Mouse (Mus musculus) thymus, adult 2 months (tissue): ENCODE measurements around the gene Sprr2b. TPM values are rescaled to one million over a fixed set of nuclear protein-coding genes. Genes with fewer than 3 reads are reported as not detected.
"Not testable (repeated sequence)": the region's sequence is repeated elsewhere in the genome, so short reads cannot be mapped to it uniquely, and the experiment has no call there.

Experiments used
- DNase-seq: peaks from one replicate; pipeline ENCODE4 v3.0.0; 2021
- H3K27ac ChIP-seq: fragments of 200-500 bp; 2 replicates; pipeline ENCODE4 v1.5.1; 2012; ENCODE audit warnings: low read length, control low read depth; ENCODE audit not compliant: control insufficient read depth, insufficient read depth
- H3K27me3 ChIP-seq: fragments of 200-500 bp; 2 replicates; pipeline ENCODE4 v1.6.1; 2012; ENCODE audit warnings: mild to moderate bottlenecking, low read length, moderate library complexity, mixed read lengths; ENCODE audit not compliant: control insufficient read depth, insufficient read depth
- H3K36me3 ChIP-seq: fragments of 200-500 bp; 2 replicates; pipeline ENCODE4 v1.6.1; 2012; ENCODE audit warnings: mild to moderate bottlenecking, low read length, moderate library complexity; ENCODE audit not compliant: control insufficient read depth, insufficient read depth
- H3K4me1 ChIP-seq: fragments of 200-500 bp; replicated peaks from 2 replicates; pipeline ENCODE4 v1.6.1; 2012; ENCODE audit warnings: low read length; ENCODE audit not compliant: control insufficient read depth, insufficient read depth
- H3K4me3 ChIP-seq: fragments of 200-500 bp; 2 replicates; pipeline ENCODE4 v1.5.1; 2012; ENCODE audit warnings: mild to moderate bottlenecking, low read length, control low read depth, moderate library complexity; ENCODE audit not compliant: control insufficient read depth, insufficient read depth
- CTCF ChIP-seq: fragments of 200-500 bp; IDR thresholded peaks from 2 replicates; pipeline ENCODE4 v1.5.1; 2012; ENCODE audit warnings: mild to moderate bottlenecking, control low read depth, low read length, moderate library complexity, borderline replicate concordance; ENCODE audit not compliant: control insufficient read depth, poor library complexity, insufficient read depth; ENCODE audit errors: extremely low read depth
- POLR2A ChIP-seq: fragments of 200-500 bp; IDR thresholded peaks from 2 replicates; pipeline ENCODE4 v1.6.1; 2012; ENCODE audit warnings: mild to moderate bottlenecking, low read length, control low read depth, moderate library complexity; ENCODE audit not compliant: control insufficient read depth, poor library complexity, insufficient read depth; ENCODE audit errors: extremely low read depth
- WGBS: fragments of 180-500 bp; shearing (Covaris S2); methylation state at CpG from one replicate; pipeline ENCODE4 v1.1.7; 2018; 5-methylcytosine and 5-hydroxymethylcytosine counted together
- polyA plus RNA-seq: library from polyadenylated mRNA; depleted of rRNA; stranded (reverse); fragments of >200 nt; gene quantifications from 2 replicates; pipeline ENCODE4 v1.2.3, GENCODE M21; 2012; rRNA removed

The Sprr2b gene
- polyA plus RNA-seq: 0.42 and 0.51 TPM in 2 replicates

- no peak for DNase-seq
- Histone ChIP-seq H3K36me3 (no peaks in the 10 kb centered on the region), H3K27ac (no peak within 1 kb of the TSS), H3K27me3 (no peaks in the 10 kb centered on the region), H3K4me3 (no peak within 1 kb of the TSS), H3K4me1 (no peaks in the 10 kb centered on the region)
- TF ChIP-seq POLR2A: no peak
- no peak for TF ChIP-seq CTCF
- WGBS: 79% methylated on average over 2 of the region's 2 CpGs
These were observed at the start of gene Sprr2b for GRCm38 (mm10) chr3:92316320-92316719. Gene Sprr2b (plus strand): TSS chr3:92316620.

GRCm38 (mm10) chr3:92271414-92271985 lies 44.9 kb upstream of the Sprr2b start:
- not testable (repeated sequence) for H3K27ac ChIP-seq, H3K4me1 ChIP-seq, H3K36me3 ChIP-seq, H3K27me3 ChIP-seq, DNase-seq, H3K4me3 ChIP-seq
- WGBS: no CpG with 5 or more reads among the region's 4 CpGs

- not testable (repeated sequence) for H3K27ac ChIP-seq, DNase-seq, H3K27me3 ChIP-seq, H3K4me1 ChIP-seq, H3K4me3 ChIP-seq, H3K36me3 ChIP-seq
These were observed 42.9 kb upstream of the Sprr2b start for GRCm38 (mm10) chr3:92273504-92273903.

GRCm38 (mm10) chr3:92274018-92274417 lies 42.4 kb upstream of the Sprr2b start:
- WGBS: no CpG with 5 or more reads among the region's 1 CpGs
- H3K4me1 ChIP-seq, H3K36me3 ChIP-seq, H3K27me3 ChIP-seq, DNase-seq, H3K4me3 ChIP-seq, H3K27ac ChIP-seq: not testable (repeated sequence)

- H3K4me3 ChIP-seq, DNase-seq, H3K27me3 ChIP-seq, H3K27ac ChIP-seq, H3K4me1 ChIP-seq, H3K36me3 ChIP-seq: not testable (repeated sequence)
These were observed 36.8 kb upstream of the Sprr2b start for GRCm38 (mm10) chr3:92279663-92280062.

GRCm38 (mm10) chr3:92280963-92281606 lies 35.3 kb upstream of the Sprr2b start:
- 74% methylated on average over 5 of the region's 12 CpGs for WGBS
- DNase-seq, H3K27ac ChIP-seq, H3K4me3 ChIP-seq, H3K36me3 ChIP-seq, H3K27me3 ChIP-seq, H3K4me1 ChIP-seq: not testable (repeated sequence)

- 96% methylated on average over 1 of the region's 1 CpGs for WGBS
- not testable (repeated sequence) for H3K27me3 ChIP-seq, H3K4me3 ChIP-seq, DNase-seq, H3K4me1 ChIP-seq, H3K27ac ChIP-seq, H3K36me3 ChIP-seq
These were observed 31.3 kb upstream of the Sprr2b start, which contains the start of gene Sprr2a3 for GRCm38 (mm10) chr3:92285101-92285500. Gene Sprr2a3 (plus strand): TSS chr3:92285417.

GRCm38 (mm10) chr3:92288489-92288888 lies 27.9 kb upstream of the Sprr2b start:
- not testable (repeated sequence) for H3K27ac ChIP-seq, H3K4me3 ChIP-seq, H3K27me3 ChIP-seq, DNase-seq, H3K36me3 ChIP-seq, H3K4me1 ChIP-seq
- WGBS: 88% methylated on average over 5 of the region's 6 CpGs
